Mouse (Mus musculus) forebrain, embryonic 10.5 days (tissue): ENCODE measurements around the gene Grip2. TPM values are rescaled to one million over a fixed set of nuclear protein-coding genes. Genes with fewer than 3 reads are reported as not detected.

Experiments
- DNase-seq: peaks from one replicate; pipeline ENCODE4 v3.0.0-alpha.2; 2017; ENCODE audit warnings: low spot score; ENCODE audit errors: extremely low spot score
- H3K27ac ChIP-seq: fragments of 300-500 bp; sonication (generic); 2 replicates; pipeline ENCODE4 v1.5.1; 2016; ENCODE audit warnings: mild to moderate bottlenecking
- H3K27me3 ChIP-seq: fragments of 300-500 bp; sonication (generic); 2 replicates; pipeline ENCODE4 v1.6.1; 2016; ENCODE audit warnings: mild to moderate bottlenecking; ENCODE audit not compliant: poor library complexity, severe bottlenecking
- H3K36me3 ChIP-seq: fragments of 300-500 bp; sonication (generic); replicated peaks from 2 replicates; pipeline ENCODE4 v1.6.1; 2016; ENCODE audit warnings: mild to moderate bottlenecking, moderate library complexity
- H3K4me1 ChIP-seq: fragments of 300-500 bp; sonication (generic); 2 replicates; pipeline ENCODE4 v1.6.1; 2016
- H3K4me3 ChIP-seq: fragments of 300-500 bp; sonication (generic); 2 replicates; pipeline ENCODE4 v1.5.1; 2016; ENCODE audit warnings: mild to moderate bottlenecking, moderate library complexity
- H3K9me3 ChIP-seq: fragments of 300-500 bp; sonication (generic); 2 replicates; pipeline ENCODE4 v1.6.1; 2016; ENCODE audit warnings: mild to moderate bottlenecking, moderate library complexity
- WGBS: fragments of 180-500 bp; shearing (Covaris S2); methylation state at CpG from one replicate; pipeline ENCODE4 v1.1.7; 2016; 5-methylcytosine and 5-hydroxymethylcytosine counted together
- polyA plus RNA-seq: library from polyadenylated mRNA; unstranded; fragments of >200 nt; fragmentation: Nextera tagmentation; extraction: Ambion mirVana; gene quantifications from 2 replicates; pipeline ENCODE4 v1.2.1, GENCODE M21; 2016

Grip2 gene
- polyA plus RNA-seq, 1 experiment from 2014 or later, result 0.46 TPM

- Histone ChIP-seq H3K27me3 (no peaks in the 10 kb centered on the region), H3K4me3 (no peak overlapping the region), H3K27ac (no peak overlapping the region), H3K4me1 (peaks cover 22% of the 10 kb centered on the region), H3K36me3 (peaks cover 86% of the 10 kb centered on the region), H3K9me3 (no peaks in the 10 kb centered on the region)
- no peak for DNase-seq
- 90% methylated on average over 8 of the region's 8 CpGs for WGBS
Observed at GRCm38 (mm10) chr6:91742995-91743394, 84.1 kb downstream of the Grip2 start.

DNA sequence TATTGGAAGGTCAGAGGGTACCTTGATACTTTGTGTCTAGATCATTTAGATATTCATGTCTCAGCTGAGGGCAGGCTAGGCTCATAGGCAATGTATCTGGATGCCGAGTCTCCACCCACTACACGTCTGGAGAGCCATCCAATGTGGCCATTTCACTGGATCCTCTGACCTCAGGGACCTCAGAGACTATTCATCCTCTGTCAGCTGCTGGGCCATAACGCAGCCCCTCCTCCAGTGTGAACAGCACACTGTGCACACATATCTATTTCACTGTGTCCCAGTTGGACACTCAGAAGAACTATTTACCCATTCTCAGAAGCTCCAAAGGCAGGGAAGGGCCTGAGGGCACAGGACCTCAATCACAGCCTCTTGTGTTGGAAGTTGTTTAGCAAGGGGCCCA is 84.6 kb downstream of the Grip2 start:
- peaks cover 86% of the 10 kb centered on the region for H3K36me3 ChIP-seq

DNA sequence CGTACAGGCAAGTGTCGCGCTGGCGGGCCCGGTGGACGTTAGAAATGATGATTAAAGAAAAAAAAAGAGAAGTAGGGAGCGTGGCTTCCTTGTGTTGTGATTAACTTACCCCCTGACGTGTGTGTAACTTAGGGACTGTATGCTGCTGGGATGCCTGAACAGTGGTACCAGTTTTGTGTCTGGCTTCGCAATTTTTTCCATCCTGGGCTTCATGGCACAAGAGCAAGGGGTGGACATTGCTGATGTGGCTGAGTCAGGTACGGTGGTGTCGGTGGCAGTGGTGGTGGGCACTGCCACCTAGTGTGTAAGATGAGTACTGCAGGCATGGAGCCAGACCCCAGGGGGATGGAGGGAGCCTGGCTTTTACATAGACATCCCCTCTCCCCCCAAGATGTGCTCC is 86.0 kb downstream of the Grip2 start:
- 77% methylated on average over 11 of the region's 11 CpGs for WGBS
- Histone ChIP-seq H3K4me3 (no peak overlapping the region), H3K4me1 (peaks cover 26% of the 10 kb centered on the region), H3K27ac (no peak overlapping the region), H3K9me3 (no peaks in the 10 kb centered on the region), H3K27me3 (no peaks in the 10 kb centered on the region), H3K36me3 (peaks cover 86% of the 10 kb centered on the region)
- peak; percentile 54 for DNase-seq

More for the DNA sequence above, 84.6 kb downstream of the Grip2 start:
- Histone ChIP-seq H3K27me3 (no peaks in the 10 kb centered on the region), H3K27ac (no peak overlapping the region), H3K4me3 (no peak overlapping the region), H3K4me1 (peaks cover 27% of the 10 kb centered on the region), H3K9me3 (no peaks in the 10 kb centered on the region)
- DNase-seq, result no peak
- 76% methylated on average over 3 of the region's 3 CpGs for WGBS

DNA sequence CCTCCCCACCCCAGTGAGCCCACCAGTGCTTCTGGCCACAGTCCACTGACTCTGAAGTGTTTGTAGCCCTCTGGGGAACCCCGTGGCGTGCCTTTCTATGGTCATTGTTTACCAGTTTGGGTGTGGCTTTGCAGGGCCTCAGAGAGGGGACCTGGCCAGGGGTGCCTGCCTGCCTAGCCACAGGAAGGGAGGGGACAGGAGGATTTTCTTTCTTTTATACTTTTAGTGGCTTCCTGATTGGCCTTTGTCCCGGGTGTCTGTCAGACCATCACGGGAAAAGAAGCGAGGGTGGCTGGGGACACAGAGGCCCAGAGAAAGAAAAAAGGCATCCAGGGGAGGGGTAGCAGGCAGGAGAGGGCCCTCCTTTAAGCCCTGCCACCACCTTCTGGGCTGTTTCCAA is 89.0 kb downstream of the Grip2 start:
- H3K27ac ChIP-seq, result 0 out of 2 replicates have a peak overlapping the region, but pooled peaks have one; percentile 30
- peaks cover 96% of the 10 kb centered on the region for H3K36me3 ChIP-seq
- WGBS, result 39% methylated on average over 5 of the region's 5 CpGs
- peaks cover 18% of the 10 kb centered on the region for H3K4me1 ChIP-seq
- H3K4me3 ChIP-seq, result no peak overlapping the region
- no peak for DNase-seq
- H3K27me3 ChIP-seq, result no peaks in the 10 kb centered on the region
- no peaks in the 10 kb centered on the region for H3K9me3 ChIP-seq

DNA sequence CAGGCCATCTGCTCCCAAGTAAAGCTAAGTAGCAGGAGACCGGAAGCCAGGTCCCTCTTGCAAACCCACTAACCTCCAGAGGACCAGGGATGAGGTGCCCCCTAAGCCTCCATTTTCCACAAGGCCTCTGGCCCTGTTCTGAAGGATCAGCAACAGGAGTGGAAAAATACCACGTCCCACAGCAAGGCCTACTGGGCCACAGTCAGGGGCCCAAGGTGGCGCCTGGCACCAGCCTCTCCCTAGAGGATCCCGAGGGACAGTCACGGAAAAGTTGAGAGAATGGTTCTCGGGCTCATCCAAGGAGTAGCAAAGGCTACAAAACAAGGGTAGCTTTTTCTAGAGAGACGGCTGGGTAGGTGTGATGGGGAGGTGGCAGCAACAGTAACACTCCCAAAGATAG is 89.6 kb downstream of the Grip2 start:
- no peak overlapping the region for H3K4me3 ChIP-seq
- H3K27me3 ChIP-seq, result no peaks in the 10 kb centered on the region
- H3K36me3 ChIP-seq, result peaks cover 97% of the 10 kb centered on the region
- peaks cover 18% of the 10 kb centered on the region for H3K4me1 ChIP-seq
- 84% methylated on average over 7 of the region's 7 CpGs for WGBS
- H3K27ac ChIP-seq, result no peak overlapping the region
- no peaks in the 10 kb centered on the region for H3K9me3 ChIP-seq
- DNase-seq, result no peak

- 74% methylated on average over 5 of the region's 5 CpGs for WGBS
- DNase-seq, result no peak
- H3K4me3 ChIP-seq, result no peak overlapping the region
- H3K9me3 ChIP-seq, result no peaks in the 10 kb centered on the region
- no peaks in the 10 kb centered on the region for H3K27me3 ChIP-seq
- H3K27ac ChIP-seq, result peak overlapping the region; percentile 25; the same call in 1 of the 2 replicates
- peaks cover 97% of the 10 kb centered on the region for H3K36me3 ChIP-seq
- H3K4me1 ChIP-seq, result peaks cover 18% of the 10 kb centered on the region
Observed at GRCm38 (mm10) chr6:91736471-91736870, 90.6 kb downstream of the Grip2 start.

DNA sequence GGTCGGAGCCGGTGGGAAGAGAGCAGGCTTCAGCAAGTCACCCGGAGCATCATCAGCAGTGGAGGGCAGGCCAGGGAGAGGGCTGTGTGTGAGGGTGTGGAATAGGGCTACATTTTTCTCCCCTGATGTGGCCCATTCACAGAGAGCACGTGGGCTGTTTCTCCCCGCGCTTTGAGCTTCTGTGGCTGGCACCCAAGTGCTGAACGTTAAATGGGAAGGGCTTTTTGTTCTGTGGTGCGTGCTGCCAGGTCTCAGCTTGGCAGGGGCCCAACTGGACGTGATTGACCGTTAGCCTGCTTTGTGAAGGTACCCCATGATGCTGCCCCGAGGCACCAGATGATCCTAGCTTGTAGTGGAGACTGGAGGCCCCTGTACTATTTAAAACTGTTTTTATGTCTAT is 94.9 kb downstream of the Grip2 start:
- H3K27ac ChIP-seq, result no peak overlapping the region
- H3K9me3 ChIP-seq, result no peaks in the 10 kb centered on the region
- peaks cover 86% of the 10 kb centered on the region for H3K36me3 ChIP-seq
- peaks cover 35% of the 10 kb centered on the region for H3K4me1 ChIP-seq
- WGBS, result 96% methylated on average over 11 of the region's 11 CpGs
- H3K4me3 ChIP-seq, result no peak overlapping the region
- H3K27me3 ChIP-seq, result no peaks in the 10 kb centered on the region
- DNase-seq, result no peak

DNA sequence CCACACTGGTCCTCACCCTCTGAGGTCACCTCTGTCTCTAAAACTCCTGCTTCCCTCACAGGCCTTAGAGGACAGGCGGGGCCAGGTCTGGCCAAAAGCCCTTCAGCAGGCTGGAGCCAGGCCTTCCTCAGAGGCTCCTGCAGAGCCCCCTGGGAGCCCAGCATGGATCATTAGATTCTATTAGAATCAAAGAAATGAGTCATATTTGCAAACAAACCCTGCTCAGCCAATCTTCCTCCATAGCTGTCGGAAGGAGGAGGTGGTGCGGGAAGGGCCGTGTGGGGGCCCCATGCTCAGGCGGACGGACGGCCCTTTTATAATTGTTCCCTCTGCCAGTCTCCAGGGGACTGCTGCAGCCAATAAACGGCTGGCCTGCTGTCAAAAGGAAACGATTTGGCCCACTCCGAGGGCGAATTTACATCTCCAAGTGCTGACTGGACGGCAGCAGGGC is 97.3 kb downstream of the Grip2 start:
- DNase-seq, result peak; percentile 36
- no peaks in the 10 kb centered on the region for H3K9me3 ChIP-seq
- peaks cover 87% of the 10 kb centered on the region for H3K36me3 ChIP-seq
- H3K27me3 ChIP-seq, result no peaks in the 10 kb centered on the region
- H3K27ac ChIP-seq, result peak overlapping the region; percentile 78
- WGBS, result 21% methylated on average over 12 of the region's 12 CpGs
- peaks cover 29% of the 10 kb centered on the region for H3K4me1 ChIP-seq
- H3K4me3 ChIP-seq, result peak overlapping the region; percentile 7; the same call in 1 of the 2 replicates

GRCm38 (mm10) chr6:91728939-91729619 is 98.0 kb downstream of the Grip2 start:
- no peak for DNase-seq
- Histone ChIP-seq H3K4me1 (peaks cover 29% of the 10 kb centered on the region), H3K9me3 (no peaks in the 10 kb centered on the region), H3K36me3 (peaks cover 88% of the 10 kb centered on the region), H3K27me3 (no peaks in the 10 kb centered on the region), H3K4me3 (peak overlapping the region; percentile 7; the same call in 1 of the 2 replicates), H3K27ac (peak overlapping the region; percentile 78)
- WGBS, result 62% methylated on average over 6 of the region's 6 CpGs

- Histone ChIP-seq H3K27ac (no peak overlapping the region), H3K4me3 (no peak overlapping the region), H3K27me3 (no peaks in the 10 kb centered on the region), H3K9me3 (no peaks in the 10 kb centered on the region), H3K36me3 (peaks cover 86% of the 10 kb centered on the region), H3K4me1 (peaks cover 29% of the 10 kb centered on the region)
- DNase-seq, result no peak
- 79% methylated on average over 1 of the region's 1 CpGs for WGBS
Observed at GRCm38 (mm10) chr6:91727361-91727760, 99.7 kb downstream of the Grip2 start.

DNA sequence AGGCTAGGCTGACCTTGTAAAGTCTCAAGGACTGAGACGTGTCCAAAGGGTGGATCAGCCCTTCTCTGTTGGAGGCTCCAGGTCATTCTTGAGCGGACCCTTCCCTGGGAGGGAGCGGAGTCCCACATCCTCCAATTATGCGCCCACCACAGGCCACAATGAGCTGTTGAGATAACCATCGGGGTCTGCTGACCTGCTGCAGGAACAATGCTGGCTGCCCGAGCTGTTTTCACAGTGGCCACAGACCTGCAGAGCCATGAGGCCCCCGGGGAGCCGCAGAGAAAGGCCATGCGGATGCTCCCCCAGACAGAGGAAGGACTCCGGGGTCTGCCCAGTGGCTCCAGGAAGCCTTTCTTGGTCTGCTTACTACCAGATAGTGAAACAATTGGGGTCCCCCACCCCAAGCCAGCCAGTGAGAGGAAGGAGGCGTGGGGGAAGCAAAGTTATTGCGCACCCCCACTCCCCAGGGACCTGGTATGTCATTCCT is 105.8 kb downstream of the Grip2 start:
- 36% methylated on average over 12 of the region's 12 CpGs for WGBS
- DNase-seq, result peak; percentile 37
- Histone ChIP-seq H3K9me3 (no peaks in the 10 kb centered on the region), H3K4me1 (peaks cover 44% of the 10 kb centered on the region), H3K27ac (peak overlapping the region; percentile 85), H3K4me3 (peak overlapping the region; percentile 31; the same call in 1 of the 2 replicates), H3K27me3 (no peaks in the 10 kb centered on the region), H3K36me3 (peaks cover 46% of the 10 kb centered on the region)

DNA sequence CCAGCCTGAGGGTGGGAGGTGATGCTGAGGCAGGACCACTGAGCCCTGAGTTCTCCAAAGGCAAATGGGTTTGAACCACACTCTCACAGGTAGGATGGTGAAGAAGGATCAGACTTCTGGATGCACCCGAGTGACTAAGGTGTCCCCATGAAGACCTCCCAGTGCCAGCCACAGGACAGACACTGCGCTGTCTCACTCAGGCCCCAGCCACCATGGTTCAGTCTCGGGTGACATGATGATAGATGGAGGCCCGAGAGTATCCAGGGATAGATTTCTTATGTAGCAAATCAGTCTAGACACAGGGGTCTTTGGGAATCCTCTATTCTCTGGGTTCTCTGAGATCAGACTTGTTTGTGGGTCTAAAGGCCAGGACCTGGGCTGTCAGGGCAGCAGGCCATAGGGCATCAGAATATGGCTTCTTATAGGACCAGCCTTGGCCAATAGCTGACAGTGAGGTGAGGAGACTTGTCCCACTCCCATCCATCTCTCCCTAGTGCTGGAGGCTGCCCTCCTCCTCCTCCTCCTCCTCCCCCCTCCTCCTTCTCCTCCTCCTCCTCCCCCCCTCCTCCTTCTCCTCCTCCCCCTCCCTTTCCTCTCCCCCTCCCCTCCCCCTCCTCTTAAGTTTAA is 106.3 kb downstream of the Grip2 start:
- Histone ChIP-seq H3K4me1 (peaks cover 44% of the 10 kb centered on the region), H3K9me3 (no peaks in the 10 kb centered on the region), H3K27ac (peak overlapping the region; percentile 85), H3K36me3 (peaks cover 41% of the 10 kb centered on the region), H3K27me3 (no peaks in the 10 kb centered on the region), H3K4me3 (peak overlapping the region; percentile 31)
- DNase-seq, result no peak
- WGBS, result 76% methylated on average over 4 of the region's 4 CpGs
